11 mouse cellular contexts compared by ENCODE assay signal in genomic region chr11:46070161-46070560, GRCm38 (mm10). TPM values are rescaled to one million over a fixed set of nuclear protein-coding genes. Genes with fewer than 3 reads are reported as not detected.
DNase-seq lines count a peak whose midpoint lies in the region; ATAC-seq and TF ChIP-seq lines count a peak whose summit lies in the region.
"Had no signal": no experiment of that assay in that cellular context is flagged by ENCODE, and none has a peak within 500 bp of the region (broad histone marks: within the 10 kb centered on the region; RNA-seq: fewer than 3 reads in every experiment).

No protein-coding gene starts in this region.

- no peaks in the 10 kb centered on the region for H3K36me3 ChIP-seq in hindbrain, embryonic 11.5 days (ENCODE audit: control insufficient read depth, insufficient read depth, low read length)
- H3K36me3 ChIP-seq in hindbrain, embryonic 14.5 days (replicated peaks; ENCODE audit: control insufficient read depth, insufficient read depth) = peaks cover 11% of the 10 kb centered on the region
- no peaks in the 10 kb centered on the region for H3K36me3 ChIP-seq in neural tube, embryonic 11.5 days (ENCODE audit: control insufficient read depth, insufficient read depth, low read length)
- H3K36me3 ChIP-seq in limb, embryonic 12.5 days = peaks cover 24% of the 10 kb centered on the region
- no peaks in the 10 kb centered on the region for H3K36me3 ChIP-seq in stomach, postnatal 0 days (ENCODE audit: control insufficient read depth, insufficient read depth, low read length)
- no peaks in the 10 kb centered on the region for H3K36me3 ChIP-seq in forebrain, embryonic 11.5 days (ENCODE audit: control insufficient read depth, insufficient read depth, low read length)

- no peak overlapping the region for H3K4me3 ChIP-seq in hindbrain, embryonic 11.5 days (ENCODE audit: low read depth, low read length)
- no peak overlapping the region for H3K4me3 ChIP-seq in hindbrain, embryonic 14.5 days (replicated peaks; ENCODE audit: low read length)
- no peak overlapping the region for H3K4me3 ChIP-seq in neural tube, embryonic 11.5 days (ENCODE audit: low read depth, low read length)
- H3K4me3 ChIP-seq in limb, embryonic 12.5 days (replicated peaks) = no peak overlapping the region
- no peak overlapping the region for H3K4me3 ChIP-seq in stomach, postnatal 0 days (ENCODE audit: low read depth, low read length)
- no peak overlapping the region for H3K4me3 ChIP-seq in forebrain, embryonic 11.5 days (ENCODE audit: low read depth, low read length)

- no peak for DNase-seq in hindbrain, embryonic 11.5 days (ENCODE audit: low spot score)
- DNase-seq in hindbrain, embryonic 14.5 days (ENCODE audit: low spot score) = no peak
- DNase-seq in neural tube, embryonic 11.5 days (ENCODE audit: low spot score) = no peak
- DNase-seq in neural tube, embryonic 10.5 days (ENCODE audit: extremely low spot score, low spot score) = no peak
- no peak for DNase-seq in stomach, postnatal 0 days (ENCODE audit: low spot score)
- no peak for DNase-seq in forebrain, embryonic 11.5 days (ENCODE audit: low spot score)
- no peak for DNase-seq in frontal cortex, postnatal 36 days (ENCODE audit: low spot score in 2 of 2)
- DNase-seq: adrenal gland, postnatal 10 days; forebrain, postnatal 0 days; right cerebral cortex, postnatal 14 days had no signal

- peaks cover 3% of the 10 kb centered on the region; the same call in 1 of the 2 replicates for H3K4me1 ChIP-seq in hindbrain, embryonic 11.5 days (replicated peaks; ENCODE audit: control insufficient read depth, insufficient read depth, low read length)
- peaks cover 22% of the 10 kb centered on the region for H3K4me1 ChIP-seq in hindbrain, embryonic 14.5 days (replicated peaks; ENCODE audit: control insufficient read depth, insufficient read depth, low read length)
- peaks cover 19% of the 10 kb centered on the region for H3K4me1 ChIP-seq in neural tube, embryonic 11.5 days (ENCODE audit: control insufficient read depth, insufficient read depth, low read length)
- peaks cover 52% of the 10 kb centered on the region for H3K4me1 ChIP-seq in limb, embryonic 12.5 days (replicated peaks)
- H3K4me1 ChIP-seq in stomach, postnatal 0 days (replicated peaks; ENCODE audit: control insufficient read depth, insufficient read depth) = peaks cover 5% of the 10 kb centered on the region; the same call in 1 of the 2 replicates
- no peaks in the 10 kb centered on the region for H3K4me1 ChIP-seq in forebrain, embryonic 11.5 days (replicated peaks; ENCODE audit: control insufficient read depth, insufficient read depth, low read length)

- no peak; the same call in 1 of the 2 replicates for ATAC-seq in hindbrain, embryonic 11.5 days (ENCODE audit: low FRiP score)
- no peak for ATAC-seq in hindbrain, embryonic 14.5 days (ENCODE audit: low FRiP score)
- ATAC-seq in neural tube, embryonic 11.5 days (ENCODE audit: insufficient read depth, low FRiP score, low TSS enrichment) = no peak
- no peak for ATAC-seq in limb, embryonic 12.5 days (ENCODE audit: insufficient number of reproducible peaks, insufficient read depth, low FRiP score, low TSS enrichment, low read depth)
- ATAC-seq in stomach, postnatal 0 days (ENCODE audit: low FRiP score, low TSS enrichment) = no peak
- ATAC-seq in forebrain, embryonic 11.5 days (replicated peaks; ENCODE audit: low FRiP score) = no peak
- ATAC-seq: forebrain, postnatal 0 days had no signal

- H3K9me3 ChIP-seq in hindbrain, embryonic 11.5 days (ENCODE audit: control insufficient read depth, low read length) = no peaks in the 10 kb centered on the region
- H3K9me3 ChIP-seq in hindbrain, embryonic 14.5 days (ENCODE audit: control insufficient read depth, low read length) = no peaks in the 10 kb centered on the region
- H3K9me3 ChIP-seq in neural tube, embryonic 11.5 days (ENCODE audit: control insufficient read depth, low read length) = no peaks in the 10 kb centered on the region
- H3K9me3 ChIP-seq in limb, embryonic 12.5 days = no peaks in the 10 kb centered on the region
- no peaks in the 10 kb centered on the region for H3K9me3 ChIP-seq in stomach, postnatal 0 days (ENCODE audit: control insufficient read depth, low read length)
- no peaks in the 10 kb centered on the region for H3K9me3 ChIP-seq in forebrain, embryonic 11.5 days (ENCODE audit: control insufficient read depth, low read length)

- H3K27me3 ChIP-seq in hindbrain, embryonic 11.5 days (ENCODE audit: control insufficient read depth, insufficient read depth, low read length) = no peaks in the 10 kb centered on the region
- H3K27me3 ChIP-seq in hindbrain, embryonic 14.5 days (ENCODE audit: control insufficient read depth, insufficient read depth, low read length) = no peaks in the 10 kb centered on the region
- H3K27me3 ChIP-seq in neural tube, embryonic 11.5 days (ENCODE audit: control insufficient read depth, insufficient read depth, low read length) = no peaks in the 10 kb centered on the region
- H3K27me3 ChIP-seq in limb, embryonic 12.5 days = no peaks in the 10 kb centered on the region
- H3K27me3 ChIP-seq in stomach, postnatal 0 days (ENCODE audit: control insufficient read depth, insufficient read depth, low read length) = no peaks in the 10 kb centered on the region
- no peaks in the 10 kb centered on the region for H3K27me3 ChIP-seq in forebrain, embryonic 11.5 days (ENCODE audit: control insufficient read depth, insufficient read depth, low read length)

- H3K4me2 ChIP-seq in hindbrain, embryonic 11.5 days (replicated peaks; ENCODE audit: low read depth, low read length) = no peak overlapping the region
- H3K4me2 ChIP-seq in hindbrain, embryonic 14.5 days (replicated peaks) = no peak overlapping the region
- H3K4me2 ChIP-seq in neural tube, embryonic 11.5 days (ENCODE audit: low read depth) = no peak overlapping the region
- H3K4me2 ChIP-seq in limb, embryonic 12.5 days = 0 out of 2 replicates have a peak overlapping the region, but pooled peaks have one; percentile 0
- H3K4me2 ChIP-seq in stomach, postnatal 0 days (replicated peaks; ENCODE audit: low read depth) = no peak overlapping the region
- H3K4me2 ChIP-seq in forebrain, embryonic 11.5 days (ENCODE audit: low read depth, low read length, severe bottlenecking) = no peak overlapping the region

- 86% methylated on average over 4 of the region's 4 CpGs for WGBS in hindbrain, embryonic 11.5 days
- 90% methylated on average over 4 of the region's 4 CpGs for WGBS in hindbrain, embryonic 14.5 days
- WGBS in neural tube, embryonic 11.5 days = 86% methylated on average over 4 of the region's 4 CpGs
- 89% methylated on average over 4 of the region's 4 CpGs for WGBS in limb, embryonic 12.5 days
- WGBS in stomach, postnatal 0 days = 77% methylated on average over 4 of the region's 4 CpGs
- 87% methylated on average over 4 of the region's 4 CpGs for WGBS in forebrain, embryonic 11.5 days

- no peak for TF ChIP-seq CTCF in stomach, postnatal 0 days (IDR thresholded peaks at IDR 0.05; ENCODE audit: low read depth)

- H3K27ac ChIP-seq in hindbrain, embryonic 11.5 days (ENCODE audit: low read depth, low read length) = peak overlapping the region; percentile 58; the same call in 1 of the 2 replicates
- H3K27ac ChIP-seq in hindbrain, embryonic 14.5 days = no peak overlapping the region
- peak overlapping the region; percentile 54; the same call in 1 of the 2 replicates for H3K27ac ChIP-seq in neural tube, embryonic 11.5 days (ENCODE audit: low read depth, low read length)
- peak overlapping the region; percentile 90 for H3K27ac ChIP-seq in limb, embryonic 12.5 days
- peak overlapping the region; percentile 90 for H3K27ac ChIP-seq in stomach, postnatal 0 days (replicated peaks)
- H3K27ac ChIP-seq in forebrain, embryonic 11.5 days (ENCODE audit: low read depth, low read length) = no peak overlapping the region

- TF ChIP-seq EP300 in stomach, postnatal 0 days (optimal IDR thresholded peaks at IDR 0.05) = no peak

- H3K9ac ChIP-seq in hindbrain, embryonic 11.5 days (ENCODE audit: low read depth, low read length) = no peak overlapping the region
- no peak overlapping the region for H3K9ac ChIP-seq in hindbrain, embryonic 14.5 days
- H3K9ac ChIP-seq in neural tube, embryonic 11.5 days (ENCODE audit: low read length) = 0 out of 2 replicates have a peak overlapping the region, but pooled peaks have one; percentile 6
- H3K9ac ChIP-seq in limb, embryonic 12.5 days (replicated peaks) = no peak overlapping the region
- H3K9ac ChIP-seq in stomach, postnatal 0 days (ENCODE audit: low read length) = no peak overlapping the region; the same call in 1 of the 2 replicates
- H3K9ac ChIP-seq in forebrain, embryonic 11.5 days (ENCODE audit: low read length) = no peak overlapping the region
- H3K9ac ChIP-seq: forebrain, postnatal 0 days had no signal

RNA-seq across cellular contexts. Expression of gene Adam19, which starts 14.4 kb away (rescaled TPM):
- 9.4 and 9.6 TPM in 2 replicates for polyA plus RNA-seq in hindbrain, embryonic 11.5 days (2014; fragmentation: Nextera tagmentation; extraction: Ambion mirVana)
- polyA plus RNA-seq in hindbrain, embryonic 14.5 days (2014; fragmentation: Nextera tagmentation; extraction: Ambion mirVana) = 12.2 and 14.5 TPM in 2 replicates
- polyA plus RNA-seq in neural tube, embryonic 11.5 days (2014; fragmentation: Nextera tagmentation; extraction: Ambion mirVana) = 17.7 and 20.0 TPM in 2 replicates
- polyA plus RNA-seq in limb, embryonic 12.5 days (2016; fragmentation: Nextera tagmentation; extraction: Ambion mirVana) = 15.6 TPM in 2 replicates
- polyA plus RNA-seq in stomach, postnatal 0 days (2015; fragmentation: Nextera tagmentation; extraction: Ambion mirVana) = 4.3 and 4.9 TPM in 2 replicates
- 7.9 and 8.3 TPM in 2 replicates for polyA plus RNA-seq in forebrain, embryonic 11.5 days (2014; fragmentation: Nextera tagmentation; extraction: Ambion mirVana)

RNA-seq across cellular contexts. Expression of gene Gm12166, which starts 18.0 kb away (rescaled TPM):
- polyA plus RNA-seq in hindbrain, embryonic 11.5 days (2014; fragmentation: Nextera tagmentation; extraction: Ambion mirVana) = 2.7 and 4.1 TPM in 2 replicates
- 4.4 and 6.6 TPM in 2 replicates for polyA plus RNA-seq in hindbrain, embryonic 14.5 days (2014; fragmentation: Nextera tagmentation; extraction: Ambion mirVana)
- 3.3 TPM in 2 replicates for polyA plus RNA-seq in neural tube, embryonic 11.5 days (2014; fragmentation: Nextera tagmentation; extraction: Ambion mirVana)
- polyA plus RNA-seq in limb, embryonic 12.5 days (2016; fragmentation: Nextera tagmentation; extraction: Ambion mirVana) = 2.9 and 3.4 TPM in 2 replicates
- 7.0 and 7.3 TPM in 2 replicates for polyA plus RNA-seq in stomach, postnatal 0 days (2015; fragmentation: Nextera tagmentation; extraction: Ambion mirVana)
- 1.9 and 3.4 TPM in 2 replicates for polyA plus RNA-seq in forebrain, embryonic 11.5 days (2014; fragmentation: Nextera tagmentation; extraction: Ambion mirVana)

Comparison
In these comparisons a context has a peak if more than half of its experiments do, and no peak if none do; other contexts are left out.
1. H3K27ac ChIP-seq: peak in hindbrain, embryonic 11.5 days (single experiment), neural tube, embryonic 11.5 days (single experiment), limb, embryonic 12.5 days (single experiment) and stomach, postnatal 0 days (single experiment); none in hindbrain, embryonic 14.5 days (single experiment) and forebrain, embryonic 11.5 days (single experiment).